Mouse (Mus musculus) stomach, embryonic 16.5 days (tissue): ENCODE results near the gene Edn3. TPM values are rescaled to one million over a fixed set of nuclear protein-coding genes. Genes with fewer than 3 reads are reported as not detected.

Source experiments
- ATAC-seq: fragments of 200-750 bp; cut with Nextera tagmentation; 2 replicates; pipeline ENCODE4 v1.8.0; 2017; ENCODE audit warnings: moderate number of reproducible peaks, moderate TSS enrichment; ENCODE audit not compliant: insufficient read depth, low FRiP score
- H3K27ac ChIP-seq: fragments of 300-500 bp; sonication (generic); 2 replicates; pipeline ENCODE4 v1.5.1; 2014; ENCODE audit warnings: low read length
- H3K27me3 ChIP-seq: fragments of 300-500 bp; sonication (generic); 2 replicates; pipeline ENCODE4 v1.6.1; 2014; ENCODE audit warnings: low read length, control low read depth, mixed read lengths; ENCODE audit not compliant: control insufficient read depth, insufficient read depth
- H3K36me3 ChIP-seq: fragments of 300-500 bp; sonication (generic); 2 replicates; pipeline ENCODE4 v1.6.1; 2014; ENCODE audit warnings: low read length; ENCODE audit not compliant: control insufficient read depth, insufficient read depth
- H3K4me1 ChIP-seq: fragments of 300-500 bp; sonication (generic); 2 replicates; pipeline ENCODE4 v1.6.1; 2014; ENCODE audit warnings: low read length, control low read depth, mixed read lengths; ENCODE audit not compliant: control insufficient read depth, insufficient read depth
- H3K4me2 ChIP-seq: fragments of 300-500 bp; sonication (generic); 2 replicates; pipeline ENCODE4 v1.6.1; 2014; ENCODE audit warnings: low read depth, low read length, mixed read lengths
- H3K4me3 ChIP-seq: fragments of 300-500 bp; sonication (generic); replicated peaks from 2 replicates; pipeline ENCODE4 v1.5.1; 2014; ENCODE audit warnings: mild to moderate bottlenecking, low read length
- H3K9ac ChIP-seq: fragments of 300-500 bp; sonication (generic); 2 replicates; pipeline ENCODE4 v1.6.1; 2014; ENCODE audit warnings: low read length
- H3K9me3 ChIP-seq: fragments of 300-500 bp; sonication (generic); replicated peaks from 2 replicates; pipeline ENCODE4 v1.6.1; 2016; ENCODE audit warnings: low read length, control low read depth; ENCODE audit not compliant: control insufficient read depth
- WGBS: fragments of 180-500 bp; shearing (Covaris S2); extraction: QIAGEN DNeasy Blood & Tissue Kit; methylation state at CpG from one replicate; pipeline ENCODE4 v1.1.7; 2014; 5-methylcytosine and 5-hydroxymethylcytosine counted together
- polyA plus RNA-seq: library from polyadenylated mRNA; unstranded; fragments of >200 nt; fragmentation: Nextera tagmentation; extraction: Ambion mirVana; gene quantifications from 2 replicates; pipeline ENCODE4 v1.2.1, GENCODE M21; 2015

Edn3 gene
- polyA plus RNA-seq, 1 experiment from 2014 or later: 19.2 TPM

GRCm38 (mm10) chr2:174753197-174753596 lies 7.2 kb upstream of the Edn3 start:
- Histone ChIP-seq H3K9ac (no peak overlapping the region), H3K9me3 (no peaks in the 10 kb centered on the region), H3K27me3 (no peaks in the 10 kb centered on the region), H3K4me3 (no peak overlapping the region), H3K27ac (peak overlapping the region; percentile 30), H3K36me3 (no peaks in the 10 kb centered on the region), H3K4me1 (0 out of 2 replicates have a peak, but pooled peaks cover 3% of the 10 kb centered on the region), H3K4me2 (no peak overlapping the region)
- ATAC-seq: peak; percentile 31; the same call in 1 of the 2 replicates
- WGBS: 83% methylated on average over 1 of the region's 1 CpGs

- H3K27me3 ChIP-seq: no peaks in the 10 kb centered on the region
- H3K27ac ChIP-seq: no peak overlapping the region
- no peak overlapping the region for H3K9ac ChIP-seq
- 48% methylated on average over 1 of the region's 1 CpGs for WGBS
- no peaks in the 10 kb centered on the region for H3K9me3 ChIP-seq
- no peaks in the 10 kb centered on the region for H3K4me1 ChIP-seq
- H3K36me3 ChIP-seq: no peaks in the 10 kb centered on the region
- H3K4me3 ChIP-seq: no peak overlapping the region
- H3K4me2 ChIP-seq: no peak overlapping the region
- ATAC-seq: no peak
These were observed 6.2 kb upstream of the Edn3 start for GRCm38 (mm10) chr2:174754231-174754630.

- 67% methylated on average over 4 of the region's 4 CpGs for WGBS
- no peaks in the 10 kb centered on the region for H3K36me3 ChIP-seq
- H3K9ac ChIP-seq: no peak overlapping the region
- no peaks in the 10 kb centered on the region for H3K9me3 ChIP-seq
- H3K4me1 ChIP-seq: 0 out of 2 replicates have a peak, but pooled peaks cover 5% of the 10 kb centered on the region
- H3K27me3 ChIP-seq: no peaks in the 10 kb centered on the region
- H3K27ac ChIP-seq: no peak overlapping the region
- H3K4me3 ChIP-seq: no peak overlapping the region
- no peak overlapping the region for H3K4me2 ChIP-seq
- no peak for ATAC-seq
These were observed 1.2 kb upstream of the Edn3 start for GRCm38 (mm10) chr2:174759189-174759588.

GRCm38 (mm10) chr2:174761452-174762101 lies 1.2 kb downstream of the Edn3 start:
- peak overlapping the region; percentile 68 for H3K9ac ChIP-seq
- 0 out of 2 replicates have a peak, but pooled peaks cover 5% of the 10 kb centered on the region for H3K4me1 ChIP-seq
- no peaks in the 10 kb centered on the region for H3K9me3 ChIP-seq
- WGBS: 47% methylated on average over 6 of the region's 6 CpGs
- H3K36me3 ChIP-seq: no peaks in the 10 kb centered on the region
- peak overlapping the region; percentile 71 for H3K4me2 ChIP-seq
- no peaks in the 10 kb centered on the region for H3K27me3 ChIP-seq
- peak overlapping the region; percentile 5; the same call in 1 of the 2 replicates for H3K27ac ChIP-seq
- ATAC-seq: no peak
- H3K4me3 ChIP-seq: peak overlapping the region; percentile 54

GRCm38 (mm10) chr2:174762310-174762709 lies 1.9 kb downstream of the Edn3 start:
- Histone ChIP-seq H3K27me3 (no peaks in the 10 kb centered on the region), H3K9ac (no peak overlapping the region), H3K4me3 (no peak overlapping the region), H3K9me3 (no peaks in the 10 kb centered on the region), H3K4me1 (0 out of 2 replicates have a peak, but pooled peaks cover 5% of the 10 kb centered on the region), H3K36me3 (no peaks in the 10 kb centered on the region), H3K4me2 (0 out of 2 replicates have a peak overlapping the region, but pooled peaks have one; percentile 18), H3K27ac (no peak overlapping the region)
- no peak for ATAC-seq
- 96% methylated on average over 2 of the region's 2 CpGs for WGBS

- Histone ChIP-seq H3K27ac (no peak overlapping the region), H3K4me2 (no peak overlapping the region), H3K9ac (no peak overlapping the region), H3K4me3 (no peak overlapping the region), H3K27me3 (no peaks in the 10 kb centered on the region), H3K9me3 (no peaks in the 10 kb centered on the region), H3K4me1 (no peaks in the 10 kb centered on the region), H3K36me3 (no peaks in the 10 kb centered on the region)
- 46% methylated on average over 7 of the region's 7 CpGs for WGBS
- ATAC-seq: no peak
These were observed 8.6 kb downstream of the Edn3 start for GRCm38 (mm10) chr2:174768891-174769528.

GRCm38 (mm10) chr2:174774177-174775111 lies 14.0 kb downstream of the Edn3 start:
- no peak for ATAC-seq
- Histone ChIP-seq H3K36me3 (no peaks in the 10 kb centered on the region), H3K27me3 (no peaks in the 10 kb centered on the region), H3K4me1 (0 out of 2 replicates have a peak, but pooled peaks cover 4% of the 10 kb centered on the region), H3K4me3 (no peak overlapping the region), H3K9me3 (no peaks in the 10 kb centered on the region), H3K4me2 (no peak overlapping the region), H3K27ac (no peak overlapping the region), H3K9ac (no peak overlapping the region)
- WGBS: 60% methylated on average over 10 of the region's 10 CpGs

- no peak overlapping the region for H3K9ac ChIP-seq
- no peak for ATAC-seq
- H3K27ac ChIP-seq: no peak overlapping the region
- 63% methylated on average over 4 of the region's 4 CpGs for WGBS
- H3K9me3 ChIP-seq: no peaks in the 10 kb centered on the region
- no peak overlapping the region for H3K4me2 ChIP-seq
- no peaks in the 10 kb centered on the region for H3K27me3 ChIP-seq
- H3K36me3 ChIP-seq: no peaks in the 10 kb centered on the region
- no peak overlapping the region for H3K4me3 ChIP-seq
- no peaks in the 10 kb centered on the region for H3K4me1 ChIP-seq
These were observed 21.6 kb downstream of the Edn3 start for GRCm38 (mm10) chr2:174782016-174782415.
